In genomic region chr4:137801196-137801595, GRCm38 (mm10) we compare ENCODE assay signal across 25 mouse cellular contexts. TPM values are rescaled to one million over a fixed set of nuclear protein-coding genes. Genes with fewer than 3 reads are reported as not detected.
DNase-seq lines count a peak whose midpoint lies in the region; ATAC-seq and TF ChIP-seq lines count a peak whose summit lies in the region.
"Had no signal": no experiment of that assay in that cellular context is flagged by ENCODE, and none has a peak within 500 bp of the region (broad histone marks: within the 10 kb centered on the region; RNA-seq: fewer than 3 reads in every experiment).

No protein-coding gene starts in this region.

- no peak for TF ChIP-seq CTCF in stomach, postnatal 0 days (IDR thresholded peaks at IDR 0.05; ENCODE audit: low read depth)

- no peak for ATAC-seq in heart, embryonic 11.5 days (replicated peaks; ENCODE audit: insufficient number of reproducible peaks, low FRiP score, low TSS enrichment)
- no peak for ATAC-seq in midbrain, embryonic 14.5 days (ENCODE audit: low FRiP score, low TSS enrichment)
- peak; percentile 78 for ATAC-seq in stomach, postnatal 0 days (ENCODE audit: low FRiP score, low TSS enrichment)
- ATAC-seq: forebrain, embryonic 15.5 days had no signal

- no peaks in the 10 kb centered on the region for H3K36me3 ChIP-seq in heart, embryonic 11.5 days (ENCODE audit: control insufficient read depth, insufficient read depth, low read length)
- H3K36me3 ChIP-seq in midbrain, embryonic 10.5 days, result no peaks in the 10 kb centered on the region
- H3K36me3 ChIP-seq in midbrain, embryonic 14.5 days (ENCODE audit: control insufficient read depth, insufficient read depth, low read length), result no peaks in the 10 kb centered on the region
- H3K36me3 ChIP-seq in stomach, postnatal 0 days (ENCODE audit: control insufficient read depth, insufficient read depth, low read length), result no peaks in the 10 kb centered on the region
- H3K36me3 ChIP-seq: embryonic facial prominence, embryonic 15.5 days; forebrain, embryonic 15.5 days; G1E; hindbrain, embryonic 15.5 days; neural tube, embryonic 15.5 days had no signal

- no peak overlapping the region for H3K4me3 ChIP-seq in heart, embryonic 11.5 days (ENCODE audit: low read depth, low read length)
- 0 out of 2 replicates have a peak overlapping the region, but pooled peaks have one; percentile 3 for H3K4me3 ChIP-seq in midbrain, embryonic 10.5 days
- H3K4me3 ChIP-seq in midbrain, embryonic 14.5 days (replicated peaks; ENCODE audit: low read depth, low read length), result no peak overlapping the region
- no peak overlapping the region for H3K4me3 ChIP-seq in stomach, postnatal 0 days (ENCODE audit: low read depth, low read length)
- H3K4me3 ChIP-seq: embryonic facial prominence, embryonic 15.5 days; forebrain, embryonic 15.5 days; hindbrain, embryonic 15.5 days; neural tube, embryonic 15.5 days had no signal

- no peak overlapping the region for H3K9ac ChIP-seq in heart, embryonic 11.5 days (ENCODE audit: low read depth, low read length)
- no peak overlapping the region for H3K9ac ChIP-seq in midbrain, embryonic 14.5 days (replicated peaks; ENCODE audit: low read length)
- no peak overlapping the region for H3K9ac ChIP-seq in stomach, postnatal 0 days (ENCODE audit: low read length)
- H3K9ac ChIP-seq: embryonic facial prominence, embryonic 15.5 days; forebrain, embryonic 15.5 days; hindbrain, embryonic 15.5 days; neural tube, embryonic 15.5 days had no signal

- DNase-seq in heart, adult 11 months, result peak; percentile 94
- DNase-seq in midbrain, embryonic 10.5 days (ENCODE audit: low spot score), result peak; percentile 21
- DNase-seq in midbrain, embryonic 14.5 days, result no peak
- DNase-seq in embryo, embryonic 9.5 days (ENCODE audit: extremely low spot score), result peak; percentile 34
- peak; percentile 74 for DNase-seq in stomach, postnatal 0 days (ENCODE audit: low spot score)
- DNase-seq in adrenal gland, postnatal 36 days, result no peak
- no peak for DNase-seq in cerebellum, adult 11 months
- DNase-seq: adrenal gland, postnatal 14 days; B cell, adult 2 months; cerebellum, postnatal 14 days; heart, postnatal 14 days; kidney, adult 2 months; kidney, postnatal 4 days; layer of hippocampus, postnatal 36 days; left cerebral cortex, postnatal 4 days; retina, postnatal 1 day had no signal

- no peaks in the 10 kb centered on the region for H3K9me3 ChIP-seq in heart, embryonic 11.5 days (replicated peaks; ENCODE audit: control insufficient read depth, low read length)
- 0 out of 2 replicates have a peak, but pooled peaks cover 9% of the 10 kb centered on the region for H3K9me3 ChIP-seq in midbrain, embryonic 10.5 days (replicated peaks)
- no peaks in the 10 kb centered on the region for H3K9me3 ChIP-seq in midbrain, embryonic 14.5 days (ENCODE audit: control insufficient read depth, low read length)
- no peaks in the 10 kb centered on the region for H3K9me3 ChIP-seq in stomach, postnatal 0 days (ENCODE audit: control insufficient read depth, low read length)
- H3K9me3 ChIP-seq: embryonic facial prominence, embryonic 15.5 days; forebrain, embryonic 15.5 days; G1E; hindbrain, embryonic 15.5 days; neural tube, embryonic 15.5 days had no signal

- H3K27me3 ChIP-seq in heart, embryonic 11.5 days (ENCODE audit: control insufficient read depth, insufficient read depth, low read length), result peaks cover 10% of the 10 kb centered on the region
- peaks cover 33% of the 10 kb centered on the region for H3K27me3 ChIP-seq in midbrain, embryonic 10.5 days (ENCODE audit: low read depth, poor library complexity, severe bottlenecking)
- no peaks in the 10 kb centered on the region for H3K27me3 ChIP-seq in midbrain, embryonic 14.5 days (ENCODE audit: control insufficient read depth, insufficient read depth, low read length)
- H3K27me3 ChIP-seq in stomach, postnatal 0 days (ENCODE audit: control insufficient read depth, insufficient read depth, low read length), result no peaks in the 10 kb centered on the region
- H3K27me3 ChIP-seq: forebrain, embryonic 15.5 days; hindbrain, embryonic 15.5 days had no signal

- WGBS in heart, embryonic 11.5 days (ENCODE audit: insufficient replicate concordance), result 21% methylated on average over 12 of the region's 12 CpGs
- WGBS in midbrain, embryonic 10.5 days, result 13% methylated on average over 12 of the region's 12 CpGs
- WGBS in midbrain, embryonic 14.5 days, result 29% methylated on average over 12 of the region's 12 CpGs
- WGBS in stomach, postnatal 0 days, result 21% methylated on average over 12 of the region's 12 CpGs

- H3K27ac ChIP-seq in heart, embryonic 11.5 days (ENCODE audit: low read depth, low read length), result no peak overlapping the region
- peak overlapping the region; percentile 77 for H3K27ac ChIP-seq in midbrain, embryonic 10.5 days (replicated peaks)
- no peak overlapping the region for H3K27ac ChIP-seq in midbrain, embryonic 14.5 days (replicated peaks; ENCODE audit: low read depth, low read length)
- no peak overlapping the region for H3K27ac ChIP-seq in stomach, postnatal 0 days (replicated peaks)
- H3K27ac ChIP-seq: embryonic facial prominence, embryonic 15.5 days; forebrain, embryonic 15.5 days; hindbrain, embryonic 15.5 days; neural tube, embryonic 15.5 days had no signal

- TF ChIP-seq EP300 in stomach, postnatal 0 days (optimal IDR thresholded peaks at IDR 0.05), result no peak

- H3K4me2 ChIP-seq in heart, embryonic 11.5 days, result no peak overlapping the region
- no peak overlapping the region for H3K4me2 ChIP-seq in midbrain, embryonic 14.5 days (ENCODE audit: low read length)
- H3K4me2 ChIP-seq in stomach, postnatal 0 days (replicated peaks; ENCODE audit: low read depth), result no peak overlapping the region
- H3K4me2 ChIP-seq: embryonic facial prominence, embryonic 15.5 days; forebrain, embryonic 15.5 days; hindbrain, embryonic 15.5 days; liver, embryonic 11.5 days; neural tube, embryonic 15.5 days had no signal

- H3K4me1 ChIP-seq in heart, embryonic 11.5 days (ENCODE audit: control insufficient read depth, insufficient read depth, low read length), result peaks cover 10% of the 10 kb centered on the region
- H3K4me1 ChIP-seq in midbrain, embryonic 10.5 days, result peaks cover 34% of the 10 kb centered on the region
- H3K4me1 ChIP-seq in midbrain, embryonic 14.5 days (ENCODE audit: control insufficient read depth, insufficient read depth, low read length), result 0 out of 2 replicates have a peak, but pooled peaks cover 8% of the 10 kb centered on the region
- H3K4me1 ChIP-seq in stomach, postnatal 0 days (replicated peaks; ENCODE audit: control insufficient read depth, insufficient read depth), result no peaks in the 10 kb centered on the region

RNA-seq across cellular contexts. Expression of gene Alpl, which starts 5.0 kb away (rescaled TPM):
- polyA plus RNA-seq in heart, embryonic 11.5 days (2014; fragmentation: Nextera tagmentation; extraction: Ambion mirVana), result 0.86 and 1.2 TPM in 2 replicates
- polyA plus RNA-seq in midbrain, embryonic 10.5 days (2016; fragmentation: Nextera tagmentation; extraction: Ambion mirVana), result 34.2 and 38.6 TPM in 2 replicates
- polyA plus RNA-seq in midbrain, embryonic 14.5 days (2014; fragmentation: Nextera tagmentation; extraction: Ambion mirVana), result 6.0 and 6.1 TPM in 2 replicates
- 2.0 and 2.5 TPM in 2 replicates for polyA plus RNA-seq in stomach, postnatal 0 days (2015; fragmentation: Nextera tagmentation; extraction: Ambion mirVana)
- 10 to 100 TPM in 1 of 2 experiments, 1 to 10 TPM in 1; 4.4 to 55.1 TPM for total RNA-seq in adrenal gland, postnatal 36 days (2021)
- total RNA-seq: G1E; granulocyte monocyte progenitor cell, adult 5-6 weeks; megakaryocyte progenitor cell, adult 5-6 weeks had no signal
- polyA plus RNA-seq: G1E had no signal

Comparison
In these comparisons a context has a peak if more than half of its experiments do, and no peak if none do; other contexts are left out.
1. DNase-seq: peak in heart, adult 11 months (single experiment), midbrain, embryonic 10.5 days (single experiment), embryo, embryonic 9.5 days (single experiment) and stomach, postnatal 0 days (single experiment); none in midbrain, embryonic 14.5 days (single experiment), adrenal gland, postnatal 36 days (0 of 2) and cerebellum, adult 11 months (single experiment).